Mouse (Mus musculus) lung, adult 2 months (tissue): Measurements from ENCODE around the gene Shox2. TPM values are rescaled to one million over a fixed set of nuclear protein-coding genes. Genes with fewer than 3 reads are reported as not detected.
A peak's percentile ranks its signal among the peaks of the same experiment; 100 is the strongest.

ENCODE experiments used
- DNase-seq: peaks from one replicate; pipeline ENCODE4 v3.0.0; 2022
- H3K4me1 ChIP-seq: fragments of 200-500 bp; 2 replicates; pipeline ENCODE4 v1.6.1; 2011; ENCODE audit warnings: low read length; ENCODE audit not compliant: control insufficient read depth, insufficient read depth
- H3K4me3 ChIP-seq: fragments of 200-500 bp; replicated peaks from 2 replicates; pipeline ENCODE3; 2011; ENCODE audit warnings: low read depth, mild to moderate bottlenecking, control low read depth, low read length; ENCODE audit errors: extremely low read depth
- CTCF ChIP-seq: fragments of 200-500 bp; IDR thresholded peaks from 2 replicates; pipeline ENCODE4 v1.5.1; 2011; ENCODE audit warnings: mild to moderate bottlenecking, low read length, control low read depth; ENCODE audit not compliant: insufficient read depth
- POLR2A ChIP-seq: fragments of 200-500 bp; IDR thresholded peaks from 2 replicates; pipeline ENCODE4 v1.6.1; 2011; ENCODE audit warnings: low read depth, mild to moderate bottlenecking, control low read depth, low read length, borderline replicate concordance; ENCODE audit errors: extremely low read depth
- WGBS: fragments of 180-500 bp; shearing (Covaris S2); methylation state at CpG from one replicate; pipeline ENCODE4 v1.1.7; 2018; 5-methylcytosine and 5-hydroxymethylcytosine counted together
- polyA plus RNA-seq: library from polyadenylated mRNA; depleted of rRNA; stranded (reverse); fragments of >200 nt; gene quantifications from 2 replicates; pipeline ENCODE4 v1.2.3, GENCODE M21; 2012

Shox2 gene
- polyA plus RNA-seq, 1 experiment = 0.71 TPM

GRCm38 (mm10) chr3:66978457-66979381 is 2.9 kb downstream of the Shox2 start:
- no peak overlapping the region for H3K4me3 ChIP-seq
- 5% methylated on average over 45 of the region's 45 CpGs for WGBS
- H3K4me1 ChIP-seq = peaks cover 5% of the 10 kb centered on the region
- no peak for DNase-seq
- TF ChIP-seq POLR2A = no peak
- no peak for TF ChIP-seq CTCF

DNA sequence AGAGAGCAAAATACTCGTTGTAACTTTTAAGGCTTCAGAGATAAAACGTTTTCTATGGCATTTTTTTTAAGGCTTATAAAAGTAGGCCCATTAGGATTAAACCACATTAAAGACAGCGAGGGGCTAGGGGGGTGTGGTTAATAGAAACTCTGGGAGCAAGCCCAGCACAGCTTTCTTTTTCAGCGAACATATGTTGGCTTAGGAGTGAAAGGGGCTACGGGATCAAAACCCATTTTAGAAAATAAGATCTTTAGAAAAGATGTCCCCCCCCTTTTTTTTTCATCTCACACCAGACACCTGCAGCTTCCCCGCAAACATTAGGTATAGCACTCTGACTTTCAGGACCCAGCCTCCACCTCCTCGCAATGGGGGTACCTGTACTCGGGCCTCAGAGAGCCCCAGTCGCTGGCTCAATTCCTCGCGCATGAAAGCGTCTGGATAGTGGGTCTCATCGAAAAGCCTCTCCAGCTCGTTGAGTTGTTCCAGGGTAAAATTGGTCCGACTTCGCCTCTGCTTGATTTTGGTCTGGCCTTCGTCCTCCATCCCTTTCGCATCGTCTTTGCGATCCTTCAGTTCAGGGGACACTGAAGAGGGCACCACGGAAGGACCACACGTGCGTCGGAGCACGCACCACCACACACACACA is 3.6 kb downstream of the Shox2 start:
- DNase-seq = no peak
- peaks cover 5% of the 10 kb centered on the region for H3K4me1 ChIP-seq
- TF ChIP-seq CTCF (no peak), POLR2A (no peak)
- H3K4me3 ChIP-seq = no peak overlapping the region
- 8% methylated on average over 25 of the region's 25 CpGs for WGBS

DNA sequence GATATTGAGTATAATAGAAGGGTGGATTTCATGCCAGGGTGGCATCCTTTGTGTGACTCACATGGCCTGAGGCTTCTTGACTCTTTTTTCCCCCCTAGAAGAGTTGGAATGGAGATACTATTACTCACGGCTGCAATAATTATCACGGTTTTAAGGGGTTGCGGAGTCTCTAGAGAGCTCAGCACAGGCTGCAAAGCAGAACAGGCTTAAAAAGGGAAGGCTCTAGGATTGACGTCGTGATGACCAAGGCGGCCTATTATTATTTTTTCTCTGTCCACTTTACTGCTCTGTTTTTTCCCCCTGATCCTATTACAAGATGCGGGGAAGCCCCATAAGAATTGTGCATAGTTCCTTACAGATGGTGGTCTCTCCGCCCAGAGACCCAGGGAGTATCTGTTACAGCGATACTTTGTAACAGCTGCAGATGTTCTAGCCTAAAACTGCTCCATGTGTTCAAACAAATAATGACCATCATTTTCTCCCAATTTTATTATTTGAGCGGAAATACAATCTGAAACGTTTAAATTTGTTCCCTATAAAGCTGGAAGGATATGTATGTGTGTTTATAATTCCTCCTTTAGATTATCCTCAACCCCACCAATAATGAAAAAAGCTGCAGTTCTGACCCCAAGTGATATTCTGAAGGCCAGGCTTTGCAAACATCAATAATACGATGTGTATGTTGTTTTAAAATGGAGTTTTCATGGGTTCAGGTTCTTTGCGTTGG is 4.5 kb downstream of the Shox2 start:
- DNase-seq = no peak
- 13% methylated on average over 13 of the region's 13 CpGs for WGBS

DNA sequence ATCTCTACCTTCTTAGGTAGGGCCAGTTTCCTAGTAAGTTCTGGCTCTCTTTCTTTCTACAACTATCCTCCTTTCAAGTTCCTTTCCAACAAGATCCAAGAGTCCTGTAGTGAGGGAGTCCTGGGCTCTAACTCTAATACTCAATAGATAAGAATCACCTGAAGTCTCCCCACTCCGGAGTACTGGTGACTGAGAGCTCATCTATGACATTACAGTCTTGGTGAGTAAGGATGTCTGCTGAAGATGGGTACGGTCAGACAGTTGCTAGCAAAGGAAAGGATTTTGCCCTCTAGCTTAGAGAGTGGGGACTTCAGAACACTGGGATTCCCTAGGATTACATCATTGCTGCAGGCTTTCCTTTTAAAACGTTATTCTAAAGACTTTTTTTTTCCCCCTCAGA is 7.1 kb downstream of the Shox2 start:
- Histone ChIP-seq H3K4me1 (no peaks in the 10 kb centered on the region), H3K4me3 (no peak overlapping the region)
- 15% methylated on average over 3 of the region's 3 CpGs for WGBS
- no peak for TF ChIP-seq POLR2A
- no peak for TF ChIP-seq CTCF
- no peak for DNase-seq

More for the DNA sequence above, 4.5 kb downstream of the Shox2 start:
- no peak overlapping the region for H3K4me3 ChIP-seq
- TF ChIP-seq CTCF (no peak), POLR2A (no peak)
- peaks cover 3% of the 10 kb centered on the region; the same call in 1 of the 2 replicates for H3K4me1 ChIP-seq

GRCm38 (mm10) chr3:66973391-66973943 is 8.1 kb downstream of the Shox2 start:
- DNase-seq = peak; percentile 60

GRCm38 (mm10) chr3:66972191-66972950 is 9.2 kb downstream of the Shox2 start:
- no peak overlapping the region for H3K4me3 ChIP-seq
- DNase-seq = no peak
- 13% methylated on average over 16 of the region's 16 CpGs for WGBS
- H3K4me1 ChIP-seq = no peaks in the 10 kb centered on the region
- no peak for TF ChIP-seq CTCF
- no peak for TF ChIP-seq POLR2A

More at GRCm38 (mm10) chr3:66973391-66973943, 8.1 kb downstream of the Shox2 start:
- 2% methylated on average over 59 of the region's 59 CpGs for WGBS
- H3K4me1 ChIP-seq = no peaks in the 10 kb centered on the region
- no peak overlapping the region for H3K4me3 ChIP-seq
- no peak for TF ChIP-seq CTCF
- TF ChIP-seq POLR2A = no peak

GRCm38 (mm10) chr3:66970661-66971331 is 10.8 kb downstream of the Shox2 start:
- no peak overlapping the region for H3K4me3 ChIP-seq
- 5% methylated on average over 29 of the region's 29 CpGs for WGBS
- no peaks in the 10 kb centered on the region for H3K4me1 ChIP-seq
- no peak for DNase-seq
- no peak for TF ChIP-seq CTCF
- no peak for TF ChIP-seq POLR2A

DNA sequence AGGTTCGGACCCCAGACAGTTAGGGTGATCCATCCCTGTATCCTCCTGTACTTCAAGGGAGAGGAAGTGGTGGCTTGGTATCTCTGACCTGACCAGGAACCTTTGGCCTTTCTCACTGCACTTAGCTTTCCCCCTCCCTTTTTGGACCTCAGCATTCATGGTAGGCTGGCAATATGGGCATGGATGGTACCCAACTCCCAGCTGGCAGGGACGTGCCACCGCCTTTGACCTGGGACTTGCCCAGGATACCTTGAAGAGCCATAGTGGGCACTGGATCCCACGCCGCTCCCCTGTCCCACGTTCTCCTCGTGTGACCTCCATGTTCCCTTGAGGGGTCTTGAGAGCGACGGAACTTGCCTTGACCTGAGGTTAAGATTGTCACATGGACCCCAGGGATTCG is 11.3 kb downstream of the Shox2 start:
- TF ChIP-seq CTCF (no peak), POLR2A (no peak)
- H3K4me3 ChIP-seq = no peak overlapping the region
- no peaks in the 10 kb centered on the region for H3K4me1 ChIP-seq
- DNase-seq = no peak
- 6% methylated on average over 10 of the region's 10 CpGs for WGBS

- WGBS = 77% methylated on average over 4 of the region's 4 CpGs
- TF ChIP-seq POLR2A = no peak
- no peak for TF ChIP-seq CTCF
- H3K4me1 ChIP-seq = no peaks in the 10 kb centered on the region
- H3K4me3 ChIP-seq = no peak overlapping the region
- no peak for DNase-seq
Observed at GRCm38 (mm10) chr3:66967508-66967907, 14.1 kb downstream of the Shox2 start.
